Mouse (Mus musculus) embryonic facial prominence, embryonic 10.5 days (tissue): ENCODE data around the gene Igdcc4. TPM values are rescaled to one million over a fixed set of nuclear protein-coding genes. Genes with fewer than 3 reads are reported as not detected.

ENCODE experiments used
- DNase-seq: peaks from one replicate; pipeline ENCODE4 v3.0.0-alpha.2; 2017; ENCODE audit warnings: low spot score
- H3K27ac ChIP-seq: fragments of 300-500 bp; sonication (generic); replicated peaks from 2 replicates; pipeline ENCODE4 v1.5.1; 2016; ENCODE audit warnings: mild to moderate bottlenecking
- H3K27me3 ChIP-seq: fragments of 300-500 bp; sonication (generic); replicated peaks from 2 replicates; pipeline ENCODE4 v1.6.1; 2016; ENCODE audit warnings: low read depth, mild to moderate bottlenecking; ENCODE audit not compliant: poor library complexity, severe bottlenecking
- H3K36me3 ChIP-seq: fragments of 300-500 bp; sonication (generic); replicated peaks from 2 replicates; pipeline ENCODE4 v1.6.1; 2016; ENCODE audit warnings: mild to moderate bottlenecking, moderate library complexity
- H3K4me1 ChIP-seq: fragments of 300-500 bp; sonication (generic); 2 replicates; pipeline ENCODE4 v1.6.1; 2016
- H3K4me3 ChIP-seq: fragments of 300-500 bp; sonication (generic); 2 replicates; pipeline ENCODE4 v1.5.1; 2016; ENCODE audit warnings: mild to moderate bottlenecking, moderate library complexity
- H3K9me3 ChIP-seq: fragments of 300-500 bp; sonication (generic); 2 replicates; pipeline ENCODE4 v1.6.1; 2016; ENCODE audit warnings: mild to moderate bottlenecking
- WGBS: fragments of 180-500 bp; shearing (Covaris S2); methylation state at CpG from one replicate; pipeline ENCODE4 v1.1.7; 2016; 5-methylcytosine and 5-hydroxymethylcytosine counted together
- polyA plus RNA-seq: library from polyadenylated mRNA; unstranded; fragments of >200 nt; fragmentation: Nextera tagmentation; extraction: Ambion mirVana; gene quantifications from 2 replicates; pipeline ENCODE4 v1.2.1, GENCODE M21; 2016

Gene Igdcc4
- polyA plus RNA-seq, 1 experiment from 2014 or later, result 9.7 TPM

DNA sequence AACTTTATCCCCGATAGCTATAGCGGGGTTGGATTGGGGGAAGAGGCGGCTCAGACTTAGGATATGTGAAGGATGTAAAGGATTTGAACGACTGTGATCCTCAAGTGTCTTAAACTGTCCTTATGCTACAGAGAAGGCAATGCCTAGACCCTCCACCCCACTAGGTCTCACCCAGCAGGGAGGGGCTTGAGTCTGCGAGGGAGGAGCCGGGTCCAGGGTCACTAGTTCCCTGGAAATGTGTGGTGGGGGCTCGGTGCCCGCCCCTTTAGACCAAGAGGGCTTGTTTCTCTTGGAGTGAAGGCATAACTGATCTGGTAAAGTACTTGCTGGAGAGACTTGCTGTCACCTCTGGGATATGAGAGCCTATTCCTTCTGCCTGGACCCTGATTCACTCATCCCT, 41.1 kb downstream of the Igdcc4 start:
- peak; percentile 77 for DNase-seq
- Histone ChIP-seq H3K9me3 (no peaks in the 10 kb centered on the region), H3K36me3 (peaks cover 50% of the 10 kb centered on the region), H3K4me1 (peaks cover 73% of the 10 kb centered on the region), H3K27me3 (0 out of 2 replicates have a peak, but pooled peaks cover 6% of the 10 kb centered on the region), H3K4me3 (peak overlapping the region; percentile 94), H3K27ac (peak overlapping the region; percentile 98)
- WGBS, result 1% methylated on average over 8 of the region's 8 CpGs

DNA sequence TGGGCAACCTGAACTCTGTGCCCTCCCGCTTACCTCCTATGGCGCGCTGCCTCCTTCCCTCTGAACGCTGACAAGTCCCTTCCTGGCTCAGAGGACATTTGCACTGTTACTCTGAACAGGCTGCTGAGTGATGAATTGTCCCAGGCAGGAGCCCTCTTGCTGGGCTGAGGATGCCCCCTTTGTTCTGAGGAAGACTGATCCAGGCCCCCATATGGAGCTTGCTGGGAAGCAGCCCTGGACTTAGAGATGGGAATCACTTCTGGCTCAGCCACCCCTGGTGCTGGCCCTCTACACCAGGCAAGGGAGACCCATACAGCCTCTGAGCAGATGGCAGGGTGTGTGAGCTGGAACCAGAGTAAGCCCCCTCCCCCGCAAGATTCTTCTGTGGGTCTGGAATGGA, 44.7 kb downstream of the Igdcc4 start:
- Histone ChIP-seq H3K9me3 (no peaks in the 10 kb centered on the region), H3K4me1 (peaks cover 77% of the 10 kb centered on the region), H3K36me3 (peaks cover 86% of the 10 kb centered on the region), H3K4me3 (peak overlapping the region; percentile 30; the same call in 1 of the 2 replicates), H3K27me3 (no peaks in the 10 kb centered on the region), H3K27ac (peak overlapping the region; percentile 65; the same call in 1 of the 2 replicates)
- DNase-seq, result no peak
- WGBS, result 59% methylated on average over 5 of the region's 5 CpGs

DNA sequence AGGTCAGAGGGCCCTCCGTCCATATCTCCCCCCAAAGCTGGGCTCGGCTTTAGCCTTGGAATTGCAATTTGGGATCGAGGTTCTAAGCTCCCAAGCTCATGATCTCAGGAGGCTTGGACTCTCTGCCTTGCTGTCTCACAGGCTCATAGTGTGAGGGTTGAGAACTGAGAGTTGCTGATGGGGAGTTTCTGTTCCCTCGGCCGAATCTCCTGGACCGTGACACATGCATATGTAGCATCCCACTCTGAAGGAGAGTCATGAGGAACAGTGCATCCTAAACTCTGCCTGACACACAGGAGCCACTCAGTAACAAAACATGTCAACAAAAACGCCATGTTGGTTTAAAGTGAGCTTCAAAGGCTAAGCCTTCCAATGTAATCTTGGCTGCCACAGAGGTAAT, 47.2 kb downstream of the Igdcc4 start:
- DNase-seq, result no peak
- 88% methylated on average over 7 of the region's 7 CpGs for whole genome bisulfite sequencing
- Histone ChIP-seq H3K27ac (no peak overlapping the region), H3K36me3 (peaks cover 99% of the 10 kb centered on the region), H3K4me3 (no peak overlapping the region), H3K9me3 (no peaks in the 10 kb centered on the region), H3K4me1 (peaks cover 82% of the 10 kb centered on the region), H3K27me3 (no peaks in the 10 kb centered on the region)

DNA sequence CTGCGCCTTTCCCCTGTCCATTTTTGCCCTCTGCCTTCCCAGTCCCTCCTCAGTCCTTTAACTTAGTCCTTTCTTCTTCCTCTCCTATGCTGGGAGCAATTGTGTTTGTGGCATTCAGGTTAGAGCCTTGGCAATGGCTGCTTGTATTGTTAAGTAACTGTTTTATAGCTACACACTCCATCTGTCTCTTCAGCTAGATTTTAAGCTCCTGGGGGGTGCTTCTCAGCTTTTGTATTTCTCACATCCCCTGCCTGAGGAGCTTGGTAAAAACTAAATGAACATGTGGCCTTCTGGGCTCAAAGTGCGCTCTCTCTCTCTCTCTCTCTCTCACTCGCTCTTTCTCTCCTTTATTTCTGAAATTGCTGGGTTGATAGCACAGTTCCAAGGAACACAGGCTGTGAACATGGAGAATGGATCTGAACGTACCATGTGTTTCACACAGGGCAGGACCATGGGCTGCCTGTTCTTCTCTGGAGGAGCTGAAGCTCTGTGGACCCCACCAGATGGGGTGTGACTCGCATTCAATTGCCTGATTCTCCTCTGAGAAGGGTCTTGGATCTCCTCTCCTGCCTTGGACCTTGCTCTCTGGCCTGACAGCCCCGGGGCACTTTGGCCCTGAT, 51.5 kb downstream of the Igdcc4 start:
- Histone ChIP-seq H3K36me3 (peaks cover 98% of the 10 kb centered on the region), H3K27me3 (no peaks in the 10 kb centered on the region), H3K4me1 (peaks cover 88% of the 10 kb centered on the region), H3K27ac (peak overlapping the region; percentile 88), H3K9me3 (no peaks in the 10 kb centered on the region), H3K4me3 (peak overlapping the region; percentile 34)
- 34% methylated on average over 6 of the region's 6 CpGs for WGBS
- DNase-seq, result no peak

DNA sequence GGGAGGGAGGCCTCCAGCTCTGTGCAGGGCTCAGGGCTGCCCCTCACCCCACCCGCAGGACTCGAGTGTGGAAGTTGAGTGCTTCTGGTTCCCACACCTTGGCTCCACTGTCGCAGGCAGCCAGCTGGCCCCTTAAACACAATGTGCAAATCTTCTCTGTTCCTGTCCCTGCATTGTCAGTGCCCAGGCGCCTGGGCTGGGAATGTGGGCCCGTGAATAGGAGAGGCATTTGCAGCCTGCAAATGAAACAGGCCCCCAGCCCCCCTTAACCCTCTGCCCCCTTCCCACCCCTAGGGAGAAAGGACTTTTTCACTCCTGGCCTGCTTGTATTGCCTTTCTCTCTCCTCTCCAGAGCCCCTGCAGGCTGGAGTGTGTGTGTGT, 52.0 kb downstream of the Igdcc4 start:
- Histone ChIP-seq H3K4me3 (peak overlapping the region; percentile 34), H3K27me3 (no peaks in the 10 kb centered on the region), H3K36me3 (peaks cover 98% of the 10 kb centered on the region), H3K4me1 (peaks cover 88% of the 10 kb centered on the region), H3K27ac (peak overlapping the region; percentile 88), H3K9me3 (no peaks in the 10 kb centered on the region)
- 2% methylated on average over 5 of the region's 5 CpGs for WGBS
- peak; percentile 69 for DNase-seq

DNA sequence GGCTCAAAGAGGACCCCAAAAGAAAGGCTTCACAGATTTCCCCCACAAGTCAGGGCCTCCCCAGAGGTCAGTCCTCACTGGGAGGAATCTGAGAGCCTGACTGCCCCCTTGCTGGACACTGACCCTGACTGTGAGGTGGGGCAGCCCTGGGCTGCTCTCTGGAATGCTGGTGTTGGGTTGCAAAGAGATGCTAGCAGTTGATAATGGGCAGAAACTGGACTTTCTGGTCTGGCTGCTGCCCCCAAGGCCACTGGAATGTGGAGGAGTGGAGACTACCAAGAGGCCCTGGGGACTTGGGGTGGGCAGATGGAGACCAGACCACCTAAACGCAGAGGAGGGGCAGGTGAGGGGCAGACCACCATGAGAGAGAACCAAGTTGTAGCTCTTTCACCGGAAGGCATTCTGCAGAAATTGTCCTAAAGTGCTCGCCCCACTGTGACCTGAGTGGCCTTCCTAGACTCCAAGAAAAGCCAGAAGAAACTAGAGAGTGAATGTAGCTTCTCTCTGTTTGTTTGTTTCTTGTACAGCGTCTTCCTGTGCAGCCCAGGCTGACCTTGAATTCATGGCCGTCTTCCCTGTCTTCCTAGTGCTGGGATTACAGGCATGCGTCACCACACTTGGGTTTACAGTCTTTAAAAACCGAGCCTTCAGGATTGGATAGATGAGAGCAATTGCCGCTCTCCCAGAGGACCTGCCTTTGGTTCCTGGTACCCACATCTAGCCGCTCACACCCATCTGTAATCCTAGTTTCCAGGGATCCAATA, 53.6 kb downstream of the Igdcc4 start:
- no peaks in the 10 kb centered on the region for H3K27me3 ChIP-seq
- H3K27ac ChIP-seq, result peak overlapping the region; percentile 88
- H3K4me3 ChIP-seq, result peak overlapping the region; percentile 36
- peaks cover 89% of the 10 kb centered on the region for H3K4me1 ChIP-seq
- DNase-seq, result peak; percentile 73
- H3K9me3 ChIP-seq, result no peaks in the 10 kb centered on the region
- 33% methylated on average over 9 of the region's 9 CpGs for WGBS
- H3K36me3 ChIP-seq, result peaks cover 96% of the 10 kb centered on the region

DNA sequence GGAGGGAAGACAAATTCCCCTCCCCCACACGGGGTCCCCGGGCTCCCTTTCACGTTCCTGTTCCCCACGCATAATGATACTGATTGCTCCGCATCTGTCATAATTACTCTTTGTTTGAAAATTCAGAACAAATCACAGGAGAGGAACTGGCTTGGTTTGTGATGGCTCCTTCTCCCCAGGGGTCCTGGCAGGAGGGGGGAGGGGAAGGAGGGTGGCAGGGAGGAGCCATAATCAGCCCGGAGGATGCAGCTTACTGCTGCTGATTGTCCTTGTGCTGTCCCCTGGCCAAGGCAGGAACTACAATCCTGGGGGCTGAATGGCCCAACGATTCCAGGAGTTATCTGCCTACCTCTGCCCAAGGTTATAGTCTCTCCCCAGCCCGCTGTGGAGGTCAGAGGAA, 55.3 kb downstream of the Igdcc4 start:
- Histone ChIP-seq H3K27me3 (no peaks in the 10 kb centered on the region), H3K4me1 (peaks cover 97% of the 10 kb centered on the region), H3K9me3 (no peaks in the 10 kb centered on the region), H3K4me3 (peak overlapping the region; percentile 32), H3K36me3 (peaks cover 85% of the 10 kb centered on the region), H3K27ac (peak overlapping the region; percentile 88)
- 5% methylated on average over 8 of the region's 8 CpGs for WGBS
- peak; percentile 44 for DNase-seq

DNA sequence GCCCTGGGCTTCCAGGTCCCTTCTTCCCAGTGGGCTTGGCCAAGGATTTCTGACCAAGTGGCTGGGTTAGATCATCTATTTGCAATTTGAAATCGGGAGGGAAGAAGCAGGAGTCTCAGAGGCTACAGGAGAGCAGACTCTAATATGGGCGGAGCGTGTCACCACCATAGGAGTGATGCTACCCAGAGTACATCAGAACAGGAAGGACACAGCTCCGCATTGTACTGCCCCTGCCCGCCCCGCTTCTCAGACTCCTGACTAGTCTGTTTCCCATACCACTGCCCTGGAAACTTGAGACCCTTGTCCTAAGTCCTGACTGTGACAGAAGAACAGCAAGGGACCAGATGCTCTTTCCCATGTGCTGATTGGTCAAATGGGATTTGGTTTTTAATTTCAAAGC, 56.3 kb downstream of the Igdcc4 start:
- Histone ChIP-seq H3K27me3 (no peaks in the 10 kb centered on the region), H3K4me1 (peaks cover 98% of the 10 kb centered on the region), H3K27ac (peak overlapping the region; percentile 88), H3K4me3 (0 out of 2 replicates have a peak overlapping the region, but pooled peaks have one; percentile 13), H3K36me3 (peaks cover 76% of the 10 kb centered on the region), H3K9me3 (no peaks in the 10 kb centered on the region)
- 19% methylated on average over 6 of the region's 6 CpGs for WGBS
- peak; percentile 73 for DNase-seq

DNA sequence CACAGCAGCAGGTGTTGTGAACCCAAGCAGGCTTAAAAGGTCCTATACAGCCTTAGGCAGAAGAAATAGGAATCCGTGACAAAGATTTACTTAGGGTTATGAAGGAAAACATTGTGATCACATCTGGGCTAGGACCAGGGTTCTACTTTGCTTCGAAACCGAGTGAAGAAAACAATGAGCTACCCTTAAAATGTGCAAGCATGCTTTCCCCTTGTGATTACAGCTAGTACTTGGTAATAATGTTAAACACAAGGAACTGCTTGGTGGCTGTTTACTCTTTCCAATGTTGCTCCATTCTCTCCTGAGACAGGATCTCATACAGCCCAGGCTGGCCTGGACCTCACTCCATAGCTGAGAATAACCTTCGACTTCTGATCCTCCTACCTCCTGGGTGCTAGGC, 59.9 kb downstream of the Igdcc4 start:
- Histone ChIP-seq H3K27ac (peak overlapping the region; percentile 94), H3K4me1 (peaks cover 95% of the 10 kb centered on the region), H3K9me3 (no peaks in the 10 kb centered on the region), H3K27me3 (0 out of 2 replicates have a peak, but pooled peaks cover 4% of the 10 kb centered on the region), H3K36me3 (peaks cover 57% of the 10 kb centered on the region), H3K4me3 (peak overlapping the region; percentile 58)
- WGBS, result 9% methylated on average over 4 of the region's 4 CpGs
- DNase-seq, result no peak

DNA sequence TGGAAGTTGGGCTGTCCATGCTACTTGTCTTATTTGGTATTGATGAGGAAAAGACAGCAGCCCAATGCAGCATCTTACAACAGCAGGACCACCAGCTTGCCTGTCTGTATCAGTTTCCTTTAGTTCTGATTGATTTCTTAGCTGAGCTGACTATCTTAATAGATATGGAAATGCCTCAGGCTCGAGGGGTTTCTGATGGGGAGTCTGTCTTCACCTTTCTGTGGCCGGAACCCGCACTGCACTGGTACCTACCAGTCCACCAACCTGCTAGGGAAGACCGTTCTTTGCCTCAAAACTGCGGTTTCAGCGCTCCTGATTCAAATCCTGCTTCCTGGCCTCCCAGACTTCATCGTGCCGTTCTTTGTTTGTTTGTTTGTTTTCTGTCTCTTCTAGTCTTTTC, 60.6 kb downstream of the Igdcc4 start:
- H3K36me3 ChIP-seq, result peaks cover 56% of the 10 kb centered on the region
- no peaks in the 10 kb centered on the region for H3K9me3 ChIP-seq
- WGBS, result 8% methylated on average over 8 of the region's 8 CpGs
- no peak for DNase-seq
- H3K4me1 ChIP-seq, result peaks cover 95% of the 10 kb centered on the region
- peak overlapping the region; percentile 94 for H3K27ac ChIP-seq
- H3K4me3 ChIP-seq, result peak overlapping the region; percentile 58
- 0 out of 2 replicates have a peak, but pooled peaks cover 4% of the 10 kb centered on the region for H3K27me3 ChIP-seq

DNA sequence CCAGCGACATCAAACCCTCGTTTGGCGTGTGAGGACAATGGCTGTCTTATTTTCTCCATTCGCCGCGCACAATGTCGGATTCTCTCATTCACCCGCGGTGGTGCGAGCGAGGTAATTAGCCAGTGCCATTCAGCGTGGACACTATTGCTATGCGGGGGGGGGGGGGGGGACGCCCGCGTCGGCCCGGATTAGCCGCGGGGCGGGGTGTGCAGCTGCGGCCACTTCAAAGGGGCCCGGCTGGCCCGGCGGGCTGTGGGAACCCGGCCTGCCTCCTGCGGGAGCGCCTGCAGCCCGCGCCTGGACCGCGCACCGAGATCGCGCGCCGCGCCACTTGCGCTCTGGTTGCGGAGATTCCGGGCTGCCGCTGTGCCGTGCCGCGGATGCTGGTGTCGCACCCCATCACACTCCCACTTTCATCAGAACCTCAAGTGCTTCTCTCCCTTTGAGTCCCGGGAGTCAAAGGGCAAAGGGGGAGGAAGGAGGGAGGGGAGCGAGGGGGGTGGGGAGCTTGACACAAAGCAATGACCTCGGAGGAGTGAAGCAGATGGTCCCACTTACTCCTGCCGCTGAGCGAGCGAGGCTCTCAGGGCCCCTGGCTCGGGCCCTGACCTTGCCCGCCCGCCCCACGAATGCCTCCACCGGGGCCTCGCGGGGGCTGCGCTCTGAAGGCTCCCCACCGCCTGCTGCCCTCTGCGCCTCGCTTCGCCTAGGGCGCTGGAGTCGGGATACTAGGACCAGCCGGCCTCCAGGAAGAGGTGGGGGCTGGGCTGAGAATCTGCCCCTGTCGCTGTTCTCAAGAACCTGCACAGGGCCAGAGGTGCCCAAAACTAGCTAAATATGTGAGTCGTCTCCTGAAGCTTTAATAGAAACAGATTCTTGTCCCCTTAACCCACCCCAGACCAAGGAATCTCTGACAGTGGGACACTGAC, 61.7 kb downstream of the Igdcc4 start:
- Histone ChIP-seq H3K4me1 (peaks cover 95% of the 10 kb centered on the region), H3K36me3 (peaks cover 46% of the 10 kb centered on the region), H3K27me3 (0 out of 2 replicates have a peak, but pooled peaks cover 4% of the 10 kb centered on the region), H3K4me3 (peak overlapping the region; percentile 58), H3K9me3 (no peaks in the 10 kb centered on the region), H3K27ac (peak overlapping the region; percentile 94)
- WGBS, result under 1% methylated on average over 64 of the region's 69 CpGs
- peak; percentile 93 for DNase-seq

DNA sequence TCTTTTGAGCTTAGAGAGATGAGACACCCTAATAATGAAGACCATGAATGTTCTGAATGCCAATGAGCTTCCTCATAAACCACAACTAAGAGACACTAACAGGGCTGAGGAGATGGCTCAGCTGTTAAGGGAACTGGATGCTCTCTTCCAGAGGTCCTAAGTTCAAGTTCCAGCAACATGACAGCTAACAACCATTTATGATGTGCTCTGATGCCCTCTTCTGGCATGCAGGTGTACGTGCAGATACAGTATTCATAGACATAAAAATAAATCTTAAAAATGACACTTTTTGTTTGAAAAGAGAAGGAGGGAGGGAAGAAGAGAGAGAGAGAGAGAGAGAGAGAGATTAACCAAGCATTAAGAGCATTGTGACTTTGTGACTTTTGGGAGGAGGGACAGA, 63.6 kb downstream of the Igdcc4 start:
- no peak for DNase-seq
- H3K27ac ChIP-seq, result peak overlapping the region; percentile 83
- no peaks in the 10 kb centered on the region for H3K9me3 ChIP-seq
- H3K27me3 ChIP-seq, result 0 out of 2 replicates have a peak, but pooled peaks cover 4% of the 10 kb centered on the region
- peaks cover 98% of the 10 kb centered on the region for H3K4me1 ChIP-seq
- no peak overlapping the region for H3K4me3 ChIP-seq
- 21% methylated on average over 1 of the region's 1 CpGs for WGBS
- peaks cover 43% of the 10 kb centered on the region for H3K36me3 ChIP-seq
